Mouse (Mus musculus) forebrain, embryonic 13.5 days (tissue): Measurements from ENCODE around the gene Adgre1. TPM values are rescaled to one million over a fixed set of nuclear protein-coding genes. Genes with fewer than 3 reads are reported as not detected.

Experiments used
- ATAC-seq: fragments of 200-750 bp; cut with Nextera tagmentation; 2 replicates; pipeline ENCODE4 v1.8.0; 2017
- H3K27ac ChIP-seq: fragments of 300-500 bp; sonication (generic); 2 replicates; pipeline ENCODE4 v1.5.1; 2015; ENCODE audit warnings: inconsistent platforms, mild to moderate bottlenecking, moderate library complexity
- H3K27me3 ChIP-seq: fragments of 300-500 bp; sonication (generic); 2 replicates; pipeline ENCODE4 v1.6.1; 2015; ENCODE audit warnings: mild to moderate bottlenecking, inconsistent platforms
- H3K36me3 ChIP-seq: fragments of 300-500 bp; sonication (generic); 2 replicates; pipeline ENCODE4 v1.6.1; 2015; ENCODE audit warnings: mild to moderate bottlenecking, inconsistent platforms; ENCODE audit not compliant: poor library complexity, severe bottlenecking
- H3K4me1 ChIP-seq: fragments of 300-500 bp; sonication (generic); 2 replicates; pipeline ENCODE4 v1.6.1; 2015; ENCODE audit warnings: inconsistent platforms
- H3K4me2 ChIP-seq: fragments of 300-500 bp; sonication (generic); 2 replicates; pipeline ENCODE4 v1.6.1; 2015; ENCODE audit warnings: inconsistent platforms, mild to moderate bottlenecking, moderate library complexity
- H3K4me3 ChIP-seq: fragments of 300-500 bp; sonication (generic); 2 replicates; pipeline ENCODE4 v1.5.1; 2015; ENCODE audit warnings: mild to moderate bottlenecking, inconsistent platforms
- H3K9ac ChIP-seq: fragments of 300-500 bp; sonication (generic); 2 replicates; pipeline ENCODE4 v1.6.1; 2015; ENCODE audit warnings: mild to moderate bottlenecking, inconsistent platforms
- H3K9me3 ChIP-seq: fragments of 300-500 bp; sonication (generic); replicated peaks from 2 replicates; pipeline ENCODE4 v1.6.1; 2016; ENCODE audit warnings: inconsistent platforms
- WGBS: fragments of 180-500 bp; shearing (Covaris S2); methylation state at CpG from one replicate; pipeline ENCODE4 v1.1.7; 2015; 5-methylcytosine and 5-hydroxymethylcytosine counted together
- polyA plus RNA-seq: library from polyadenylated mRNA; unstranded; fragments of >200 nt; fragmentation: Nextera tagmentation; extraction: Ambion mirVana; gene quantifications from 2 replicates; pipeline ENCODE4 v1.2.1, GENCODE M21; 2015

The Adgre1 gene
- polyA plus RNA-seq, 1 experiment from 2014 or later = 1.8 TPM

DNA sequence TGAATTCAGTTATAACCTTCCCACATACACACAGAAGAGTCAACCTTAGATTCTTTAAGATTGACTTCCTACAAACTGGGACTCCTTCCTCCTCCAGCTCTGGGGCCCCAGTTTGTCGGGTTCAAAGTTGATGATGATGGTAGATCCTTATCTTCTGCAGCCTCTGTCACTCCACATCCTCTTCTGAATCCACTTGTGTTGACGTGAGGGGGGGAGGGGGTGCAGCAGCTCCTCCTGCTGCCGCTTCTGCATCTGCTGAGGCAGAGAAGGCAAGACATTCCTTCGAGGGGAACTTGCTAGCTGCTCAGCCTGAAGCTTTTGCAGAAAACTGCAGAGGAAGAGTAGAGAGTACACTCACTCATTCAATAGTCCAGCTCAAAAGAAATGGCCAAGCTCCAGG, 16.9 kb upstream of the Adgre1 start:
- WGBS = 81% methylated on average over 4 of the region's 4 CpGs
- no peak overlapping the region for H3K27ac ChIP-seq
- H3K9ac ChIP-seq = no peak overlapping the region

GRCm38 (mm10) chr17:57344029-57344707, 14.3 kb upstream of the Adgre1 start:
- Histone ChIP-seq H3K36me3 (no peaks in the 10 kb centered on the region), H3K4me1 (no peaks in the 10 kb centered on the region), H3K4me3 (no peak overlapping the region), H3K9me3 (no peaks in the 10 kb centered on the region), H3K9ac (no peak overlapping the region), H3K27ac (no peak overlapping the region), H3K27me3 (no peaks in the 10 kb centered on the region), H3K4me2 (no peak overlapping the region)
- ATAC-seq = no peak
- 70% methylated on average over 2 of the region's 2 CpGs for WGBS

More for the DNA sequence above, 16.9 kb upstream of the Adgre1 start:
- H3K4me3 ChIP-seq = no peak overlapping the region
- no peaks in the 10 kb centered on the region for H3K27me3 ChIP-seq
- ATAC-seq = no peak
- no peaks in the 10 kb centered on the region for H3K4me1 ChIP-seq
- H3K9me3 ChIP-seq = no peaks in the 10 kb centered on the region
- no peaks in the 10 kb centered on the region for H3K36me3 ChIP-seq
- no peak overlapping the region for H3K4me2 ChIP-seq

GRCm38 (mm10) chr17:57347017-57347416, 11.5 kb upstream of the Adgre1 start:
- no peaks in the 10 kb centered on the region for H3K27me3 ChIP-seq

GRCm38 (mm10) chr17:57347781-57348180, 10.7 kb upstream of the Adgre1 start:
- Histone ChIP-seq H3K4me3 (no peak overlapping the region), H3K4me2 (no peak overlapping the region), H3K27ac (no peak overlapping the region), H3K27me3 (no peaks in the 10 kb centered on the region), H3K9me3 (no peaks in the 10 kb centered on the region), H3K36me3 (no peaks in the 10 kb centered on the region), H3K9ac (no peak overlapping the region), H3K4me1 (no peaks in the 10 kb centered on the region)
- 87% methylated on average over 2 of the region's 2 CpGs for WGBS
- no peak for ATAC-seq

More at GRCm38 (mm10) chr17:57347017-57347416, 11.5 kb upstream of the Adgre1 start:
- no peaks in the 10 kb centered on the region for H3K4me1 ChIP-seq
- H3K27ac ChIP-seq = no peak overlapping the region
- 73% methylated on average over 6 of the region's 6 CpGs for WGBS
- no peak overlapping the region for H3K4me2 ChIP-seq
- ATAC-seq = no peak
- no peaks in the 10 kb centered on the region for H3K9me3 ChIP-seq
- no peak overlapping the region for H3K9ac ChIP-seq
- no peak overlapping the region for H3K4me3 ChIP-seq
- no peaks in the 10 kb centered on the region for H3K36me3 ChIP-seq

DNA sequence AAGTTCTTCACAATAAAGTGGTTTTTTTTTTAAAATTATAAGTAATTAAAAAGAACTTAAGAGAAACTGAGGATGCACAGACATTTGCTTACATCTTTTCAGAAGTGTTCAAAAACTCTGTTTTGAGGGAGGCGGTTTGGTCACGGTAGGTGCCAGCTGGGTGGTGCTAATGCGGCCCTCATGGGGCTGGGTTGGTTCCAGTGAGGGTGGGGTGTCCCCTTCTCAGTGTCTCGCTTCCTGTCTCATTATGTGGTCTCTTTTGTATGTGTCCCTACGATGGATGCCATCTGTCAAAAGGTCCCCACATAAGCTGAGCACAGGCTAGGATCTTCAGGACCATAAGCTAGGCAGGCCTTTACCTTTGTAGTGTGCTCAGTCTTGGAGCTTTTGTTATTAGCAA, 9.4 kb upstream of the Adgre1 start:
- no peaks in the 10 kb centered on the region for H3K27me3 ChIP-seq
- no peak overlapping the region for H3K9ac ChIP-seq
- H3K4me1 ChIP-seq = no peaks in the 10 kb centered on the region
- H3K4me2 ChIP-seq = no peak overlapping the region
- WGBS = 69% methylated on average over 5 of the region's 5 CpGs
- H3K36me3 ChIP-seq = no peaks in the 10 kb centered on the region
- H3K4me3 ChIP-seq = no peak overlapping the region
- H3K9me3 ChIP-seq = no peaks in the 10 kb centered on the region
- no peak for ATAC-seq
- no peak overlapping the region for H3K27ac ChIP-seq

GRCm38 (mm10) chr17:57350212-57350611, 8.3 kb upstream of the Adgre1 start:
- WGBS = 91% methylated on average over 5 of the region's 5 CpGs
- Histone ChIP-seq H3K27ac (no peak overlapping the region), H3K4me3 (no peak overlapping the region), H3K4me2 (no peak overlapping the region), H3K27me3 (no peaks in the 10 kb centered on the region), H3K9ac (no peak overlapping the region), H3K4me1 (no peaks in the 10 kb centered on the region), H3K36me3 (no peaks in the 10 kb centered on the region), H3K9me3 (no peaks in the 10 kb centered on the region)
- no peak for ATAC-seq

DNA sequence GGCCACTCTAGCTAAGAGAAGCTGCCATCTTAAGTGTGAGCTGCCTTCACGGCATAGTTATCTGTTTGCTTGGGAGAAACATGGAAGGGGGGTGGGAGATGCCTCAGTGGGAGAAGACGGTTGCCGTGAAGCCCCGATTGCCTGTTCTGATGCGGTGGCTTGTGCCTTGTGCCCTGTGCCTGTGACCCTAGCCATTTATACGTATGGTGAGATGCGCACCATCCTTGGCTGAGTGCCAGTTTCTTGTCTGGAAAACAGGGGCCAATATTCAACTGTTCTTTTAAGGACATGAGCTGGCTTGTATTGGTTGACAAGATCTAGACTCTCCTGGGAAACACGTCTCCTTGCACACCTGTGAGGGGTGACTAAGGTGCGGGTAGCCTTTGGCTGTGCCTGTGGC, 7.4 kb upstream of the Adgre1 start:
- Histone ChIP-seq H3K27me3 (no peaks in the 10 kb centered on the region), H3K9ac (no peak overlapping the region), H3K4me3 (no peak overlapping the region), H3K4me1 (no peaks in the 10 kb centered on the region), H3K4me2 (no peak overlapping the region), H3K9me3 (no peaks in the 10 kb centered on the region), H3K36me3 (no peaks in the 10 kb centered on the region), H3K27ac (no peak overlapping the region)
- ATAC-seq = no peak
- WGBS = 90% methylated on average over 9 of the region's 9 CpGs

DNA sequence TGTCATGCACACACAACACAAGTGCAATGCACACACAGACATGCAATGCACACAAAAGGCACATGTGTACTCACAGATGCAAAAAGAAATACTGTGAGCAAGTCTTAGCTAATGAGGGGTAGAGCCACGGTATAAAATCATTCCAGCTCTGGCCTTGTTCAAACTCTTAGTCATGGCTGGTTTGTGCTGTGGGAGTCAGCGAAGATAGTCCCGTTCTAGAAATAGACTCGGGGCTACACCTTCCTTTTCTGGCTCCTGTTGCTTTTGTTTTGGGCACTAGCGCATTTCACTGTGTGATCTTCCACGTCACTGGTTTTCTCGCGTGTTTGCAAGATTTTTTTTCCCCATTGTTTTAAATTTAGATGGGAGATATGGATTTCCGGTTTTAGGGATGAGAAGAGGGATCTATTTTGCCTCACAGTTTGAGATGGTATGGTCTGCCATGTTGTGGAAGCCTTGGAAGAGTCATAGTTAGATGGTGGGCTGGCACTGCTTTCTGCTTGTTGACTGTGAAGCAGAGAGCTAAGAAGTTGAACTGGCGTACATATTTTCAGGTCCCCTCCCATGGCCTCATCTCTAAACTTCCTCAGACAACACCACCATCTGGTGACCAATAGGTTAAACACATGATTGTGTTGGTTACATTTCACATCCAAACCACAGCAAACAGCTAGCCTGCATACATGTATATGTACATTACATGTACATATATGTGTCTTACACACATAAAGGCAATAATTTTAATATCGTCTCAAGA, 1.2 kb downstream of the Adgre1 start:
- H3K27me3 ChIP-seq = no peaks in the 10 kb centered on the region
- H3K9ac ChIP-seq = no peak overlapping the region
- no peaks in the 10 kb centered on the region for H3K36me3 ChIP-seq
- no peak overlapping the region for H3K27ac ChIP-seq
- H3K9me3 ChIP-seq = no peaks in the 10 kb centered on the region
- H3K4me3 ChIP-seq = no peak overlapping the region
- ATAC-seq = no peak
- H3K4me2 ChIP-seq = no peak overlapping the region
- WGBS = 86% methylated on average over 11 of the region's 11 CpGs
- no peaks in the 10 kb centered on the region for H3K4me1 ChIP-seq

Other genes starting within 250 kb of the Adgre1 start
- not detected in 2 replicates for gene Cd70, start 208.9 kb upstream of the Adgre1 start, polyA plus RNA-seq
- not detected in 2 replicates for gene Tnfsf14, start 164.5 kb upstream of the Adgre1 start, polyA plus RNA-seq
- 0.18 and 0.53 TPM in 2 replicates for gene C3, start 130.6 kb upstream of the Adgre1 start, polyA plus RNA-seq
- 17.8 and 20.7 TPM in 2 replicates for gene Gpr108, start 110.2 kb upstream of the Adgre1 start, polyA plus RNA-seq
- 18.7 and 21.7 TPM in 2 replicates for gene Trip10, start 109.2 kb upstream of the Adgre1 start, polyA plus RNA-seq
- gene Vav1, start 79.6 kb upstream of the Adgre1 start, polyA plus RNA-seq = 0.61 and 0.82 TPM in 2 replicates
- not detected in 2 replicates for gene Vmn2r120, start 186.8 kb downstream of the Adgre1 start, polyA plus RNA-seq